ENCODE assay signal across 8 mouse cellular contexts in the genomic region with DNA sequence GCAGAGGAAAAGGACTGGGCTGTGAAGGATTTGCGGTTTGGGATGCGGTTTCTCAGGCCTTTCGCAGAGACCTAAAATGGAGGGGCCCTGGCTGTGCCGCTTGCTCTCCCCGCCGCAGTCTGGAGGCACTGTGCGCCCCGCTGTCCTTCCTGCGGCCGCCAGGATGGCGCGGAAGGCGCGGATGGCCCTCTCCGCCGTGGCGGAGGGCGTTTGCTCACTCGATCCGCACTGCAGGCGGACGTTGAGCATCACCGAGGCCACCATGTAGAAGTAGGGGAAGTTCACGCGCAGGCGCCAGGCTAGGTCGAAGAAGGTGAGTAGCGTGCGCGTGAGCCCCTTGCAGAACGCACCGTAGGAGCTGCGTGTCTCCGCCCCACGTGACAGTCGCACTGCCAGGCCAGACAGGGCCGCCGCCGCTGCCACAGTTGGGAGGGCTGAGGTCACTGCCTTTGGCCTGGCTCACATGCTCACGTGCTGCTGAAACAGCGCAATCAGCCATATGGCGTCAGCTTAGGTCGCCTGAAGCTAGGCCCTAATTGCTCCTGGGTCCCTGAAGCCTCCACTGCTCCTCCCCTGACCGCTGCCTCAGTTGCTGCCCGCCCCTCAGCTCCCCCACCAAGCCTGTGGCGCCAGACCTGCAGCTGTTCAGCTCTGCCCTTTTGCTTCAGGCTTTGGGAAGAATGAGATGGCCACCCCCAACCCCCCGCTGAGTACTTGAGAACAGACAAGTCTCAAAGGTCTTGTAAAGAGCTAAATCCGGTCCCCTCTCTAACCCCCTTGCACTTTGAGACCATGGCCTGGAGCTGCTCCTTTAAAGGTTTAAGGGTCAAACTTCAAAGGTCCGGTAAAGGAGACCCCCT. TPM values are rescaled to one million over a fixed set of nuclear protein-coding genes. Genes with fewer than 3 reads are reported as not detected.
A peak's percentile ranks its signal among the peaks of the same experiment; 100 is the strongest.
DNase-seq lines count a peak whose midpoint lies in the region; ATAC-seq and TF ChIP-seq lines count a peak whose summit lies in the region.

No protein-coding gene starts in this region.

- peak overlapping the region; percentile 46 for H3K4me2 ChIP-seq in intestine, embryonic 14.5 days (ENCODE audit: low read length)
- H3K4me2 ChIP-seq in stomach, embryonic 14.5 days (replicated peaks; ENCODE audit: low read depth, low read length) = peak overlapping the region; percentile 43

- H3K36me3 ChIP-seq in intestine, embryonic 14.5 days (ENCODE audit: control insufficient read depth, insufficient read depth, low read length) = no peaks in the 10 kb centered on the region
- no peaks in the 10 kb centered on the region for H3K36me3 ChIP-seq in stomach, embryonic 14.5 days (ENCODE audit: control insufficient read depth, insufficient read depth, low read length)

- TF ChIP-seq POLR2A in cortical plate, adult 2 months (IDR thresholded peaks at IDR 0.05; ENCODE audit: extremely low read depth, insufficient read depth, low read length) = 0 out of 2 replicates have a peak, but pooled peaks have one; percentile 16

- peak overlapping the region; percentile 57 for H3K4me3 ChIP-seq in cortical plate, adult 2 months (ENCODE audit: insufficient read depth, low read length)
- H3K4me3 ChIP-seq in intestine, embryonic 14.5 days (ENCODE audit: low read depth, low read length) = peak overlapping the region; percentile 13
- H3K4me3 ChIP-seq in stomach, embryonic 14.5 days (ENCODE audit: low read depth, low read length) = peak overlapping the region; percentile 12; the same call in 1 of the 2 replicates

- 19% methylated on average over 43 of the region's 49 CpGs for WGBS in intestine, embryonic 14.5 days
- WGBS in stomach, embryonic 14.5 days = 16% methylated on average over 49 of the region's 49 CpGs

- peak overlapping the region; percentile 45 for H3K9ac ChIP-seq in intestine, embryonic 14.5 days (ENCODE audit: low read length)
- no peak overlapping the region for H3K9ac ChIP-seq in stomach, embryonic 14.5 days (replicated peaks; ENCODE audit: low read depth, low read length)

- peak overlapping the region; percentile 62; the same call in 1 of the 2 replicates for H3K27ac ChIP-seq in cortical plate, adult 2 months (ENCODE audit: insufficient read depth, low read length)
- H3K27ac ChIP-seq in intestine, embryonic 14.5 days (ENCODE audit: low read depth) = no peak overlapping the region
- H3K27ac ChIP-seq in stomach, embryonic 14.5 days (ENCODE audit: low read length) = no peak overlapping the region

- no peaks in the 10 kb centered on the region for H3K4me1 ChIP-seq in cortical plate, adult 2 months (ENCODE audit: control insufficient read depth, insufficient read depth, low read length)
- no peaks in the 10 kb centered on the region for H3K4me1 ChIP-seq in intestine, embryonic 14.5 days (replicated peaks; ENCODE audit: control insufficient read depth, insufficient read depth, low read length)
- H3K4me1 ChIP-seq in stomach, embryonic 14.5 days (ENCODE audit: control insufficient read depth, insufficient read depth, low read length) = no peaks in the 10 kb centered on the region

- ATAC-seq in intestine, embryonic 14.5 days (replicated peaks; ENCODE audit: low FRiP score, low TSS enrichment, low read depth) = peak; percentile 74
- ATAC-seq in megakaryocyte, adult 5-6 weeks (ENCODE audit: poor library complexity, severe bottlenecking) = peak; percentile 51; the same call in 1 of the 2 replicates
- peak; percentile 82; the same call in 1 of the 2 replicates for ATAC-seq in stomach, embryonic 14.5 days (ENCODE audit: insufficient number of reproducible peaks, insufficient read depth, low FRiP score, low read depth)
- no peak for ATAC-seq in activated CD4-positive, CD25-positive, alpha-beta regulatory T cell, adult 4 months

- TF ChIP-seq CTCF in cortical plate, adult 2 months (IDR thresholded peaks at IDR 0.05; ENCODE audit: extremely low read depth, insufficient read depth, low read length) = no peak

- no peaks in the 10 kb centered on the region for H3K27me3 ChIP-seq in intestine, embryonic 14.5 days (replicated peaks; ENCODE audit: control insufficient read depth, insufficient read depth, low read length)
- no peaks in the 10 kb centered on the region for H3K27me3 ChIP-seq in stomach, embryonic 14.5 days (ENCODE audit: control insufficient read depth, insufficient read depth, low read length)

- DNase-seq in adrenal gland, adult 8-10 months = peak; percentile 26
- DNase-seq in gastrocnemius, postnatal 25 days = peak; percentile 30
- peak; percentile 64 for DNase-seq in intestine, embryonic 14.5 days (ENCODE audit: low spot score)
- peak; percentile 30 to 42 for DNase-seq in left cerebral cortex, adult 8-10 months (ENCODE audit: low spot score in 2 of 2)

- H3K9me3 ChIP-seq in intestine, embryonic 14.5 days (ENCODE audit: control insufficient read depth, low read length) = no peaks in the 10 kb centered on the region
- no peaks in the 10 kb centered on the region for H3K9me3 ChIP-seq in stomach, embryonic 14.5 days (ENCODE audit: control insufficient read depth, low read depth, low read length)

RNA-seq across cellular contexts. Expression of gene 4930502E18Rik, which starts 8.1 kb away (rescaled TPM):
- under 1 TPM in 3 of 4 experiments, not detected in 1; 0.27 to 0.52 (median 0.41) TPM for total RNA-seq in adrenal gland, adult 8-10 months (2022)
- polyA plus RNA-seq in cortical plate, adult 2 months (2012; rRNA removed) = 0.19 and 0.21 TPM in 2 replicates
- total RNA-seq in gastrocnemius, postnatal 25 days (2021) = not detected
- polyA plus RNA-seq in intestine, embryonic 14.5 days (2014; fragmentation: Nextera tagmentation; extraction: Ambion mirVana) = 0.20 TPM in 2 replicates
- under 1 TPM in 3 of 4 experiments, not detected in 1; 0.35 to 0.68 (median 0.46) TPM for total RNA-seq in left cerebral cortex, adult 8-10 months (2022)
- not detected in 2 replicates for total RNA-seq in megakaryocyte, adult 5-6 weeks (2015)
- total RNA-seq in megakaryocyte, adult 5-6 weeks (2017) = not detected in 2 replicates
- 0.17 and 0.24 TPM in 2 replicates for polyA plus RNA-seq in stomach, embryonic 14.5 days (2014; fragmentation: Nextera tagmentation; extraction: Ambion mirVana)
- not detected for polyA plus RNA-seq in activated CD4-positive, CD25-positive, alpha-beta regulatory T cell, adult 4 months (2017; shearing (Covaris generic))

RNA-seq across cellular contexts. Expression of gene 1700013H16Rik, which starts 41.1 kb away (rescaled TPM):
- total RNA-seq in adrenal gland, adult 8-10 months (2022) = not detected
- not detected in 2 replicates for polyA plus RNA-seq in cortical plate, adult 2 months (2012; rRNA removed)
- total RNA-seq in gastrocnemius, postnatal 25 days (2021) = not detected
- not detected in 2 replicates for polyA plus RNA-seq in intestine, embryonic 14.5 days (2014; fragmentation: Nextera tagmentation; extraction: Ambion mirVana)
- not detected for total RNA-seq in left cerebral cortex, adult 8-10 months (2022)
- not detected in 2 replicates for total RNA-seq in megakaryocyte, adult 5-6 weeks (2015)
- total RNA-seq in megakaryocyte, adult 5-6 weeks (2017) = not detected in 2 replicates
- polyA plus RNA-seq in stomach, embryonic 14.5 days (2014; fragmentation: Nextera tagmentation; extraction: Ambion mirVana) = not detected in 2 replicates
- polyA plus RNA-seq in activated CD4-positive, CD25-positive, alpha-beta regulatory T cell, adult 4 months (2017; shearing (Covaris generic)) = not detected

RNA-seq across cellular contexts. Expression of gene Rtl8b, which starts 46.3 kb away (rescaled TPM):
- 100 to 1,000 TPM in 3 of 4 experiments, 10 to 100 TPM in 1; 100.0 to 122 (median 105) TPM for total RNA-seq in adrenal gland, adult 8-10 months (2022)
- 342 and 363 TPM in 2 replicates for polyA plus RNA-seq in cortical plate, adult 2 months (2012; rRNA removed)
- total RNA-seq in gastrocnemius, postnatal 25 days (2021) = 10 to 100 TPM; 53.5 to 64.6 TPM
- 48.1 and 52.8 TPM in 2 replicates for polyA plus RNA-seq in intestine, embryonic 14.5 days (2014; fragmentation: Nextera tagmentation; extraction: Ambion mirVana)
- 100 to 1,000 TPM; 216 to 264 (median 237) TPM for total RNA-seq in left cerebral cortex, adult 8-10 months (2022)
- 13.1 and 14.1 TPM in 2 replicates for total RNA-seq in megakaryocyte, adult 5-6 weeks (2015)
- 4.0 and 5.0 TPM in 2 replicates for total RNA-seq in megakaryocyte, adult 5-6 weeks (2017)
- 51.0 and 58.6 TPM in 2 replicates for polyA plus RNA-seq in stomach, embryonic 14.5 days (2014; fragmentation: Nextera tagmentation; extraction: Ambion mirVana)
- 10 to 100 TPM; 10.8 to 11.9 TPM for polyA plus RNA-seq in activated CD4-positive, CD25-positive, alpha-beta regulatory T cell, adult 4 months (2017; shearing (Covaris generic))

RNA-seq across cellular contexts. Expression of gene Zfp36l3, which starts 59.6 kb away (rescaled TPM):
- total RNA-seq in adrenal gland, adult 8-10 months (2022) = not detected
- 0.04 and 0.08 TPM in 2 replicates for polyA plus RNA-seq in cortical plate, adult 2 months (2012; rRNA removed)
- not detected for total RNA-seq in gastrocnemius, postnatal 25 days (2021)
- not detected in 2 replicates for polyA plus RNA-seq in intestine, embryonic 14.5 days (2014; fragmentation: Nextera tagmentation; extraction: Ambion mirVana)
- under 1 TPM in 1 of 4 experiments, not detected in 3; 0.16 TPM for total RNA-seq in left cerebral cortex, adult 8-10 months (2022)
- total RNA-seq in megakaryocyte, adult 5-6 weeks (2015) = not detected in 2 replicates
- not detected in 2 replicates for total RNA-seq in megakaryocyte, adult 5-6 weeks (2017)
- polyA plus RNA-seq in stomach, embryonic 14.5 days (2014; fragmentation: Nextera tagmentation; extraction: Ambion mirVana) = not detected in 2 replicates
- not detected for polyA plus RNA-seq in activated CD4-positive, CD25-positive, alpha-beta regulatory T cell, adult 4 months (2017; shearing (Covaris generic))
